Mouse (Mus musculus): ENCODE results near the gene Tmem189.

Tmem189 gene

DNA sequence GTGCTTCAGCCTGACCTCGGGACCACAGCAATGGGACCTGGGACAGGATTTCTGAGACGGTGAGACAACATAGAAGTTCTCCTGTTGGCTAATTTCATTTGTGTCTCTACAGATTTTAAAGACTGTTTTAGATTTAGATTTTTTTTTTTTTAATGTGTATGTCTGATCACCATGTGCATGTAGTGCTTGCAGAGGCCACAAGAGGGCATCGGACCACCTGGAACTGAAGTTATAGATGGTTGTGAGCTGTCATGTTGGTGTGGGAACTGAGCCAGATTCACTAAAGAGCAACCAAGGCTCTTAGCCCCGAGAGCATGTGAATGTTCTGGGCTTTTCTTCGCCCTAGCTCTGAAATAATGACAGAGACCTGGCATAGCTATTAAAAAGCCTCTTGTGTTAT, 9.0 kb downstream of the Tmem189 start:
- DNase-seq (ENCODE audit: low spot score in 2 of 2): peak in 1 of 2 experiments; percentile 57

DNA sequence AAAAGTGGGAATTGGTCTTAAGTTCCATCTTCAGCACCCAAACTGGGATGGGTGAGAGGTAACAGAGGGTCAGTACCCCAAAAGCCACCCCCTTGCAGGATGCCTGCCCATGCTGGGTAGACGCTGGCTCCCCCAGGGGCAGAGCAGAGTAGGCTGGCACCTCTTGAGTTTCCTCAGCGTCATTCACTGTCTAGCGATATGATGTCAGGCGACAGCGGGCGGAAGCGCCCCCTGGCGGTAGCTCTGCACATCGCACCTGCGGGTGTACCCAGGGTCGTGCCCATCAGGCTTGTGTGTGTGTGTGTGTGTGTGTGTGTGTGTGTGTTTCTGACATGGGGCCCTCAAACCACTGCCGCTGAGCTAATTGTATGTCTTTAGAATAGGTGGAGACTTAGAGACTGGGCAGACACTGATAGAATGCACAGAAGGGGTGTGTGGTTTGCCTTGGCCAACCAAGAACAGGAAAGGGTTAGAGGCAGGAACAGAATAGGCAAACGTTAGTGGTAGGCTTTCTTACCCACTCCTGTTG, 9.7 kb downstream of the Tmem189 start:
- DNase-seq (ENCODE audit: low spot score in 2 of 2): peak; percentile 90 to 91

DNA sequence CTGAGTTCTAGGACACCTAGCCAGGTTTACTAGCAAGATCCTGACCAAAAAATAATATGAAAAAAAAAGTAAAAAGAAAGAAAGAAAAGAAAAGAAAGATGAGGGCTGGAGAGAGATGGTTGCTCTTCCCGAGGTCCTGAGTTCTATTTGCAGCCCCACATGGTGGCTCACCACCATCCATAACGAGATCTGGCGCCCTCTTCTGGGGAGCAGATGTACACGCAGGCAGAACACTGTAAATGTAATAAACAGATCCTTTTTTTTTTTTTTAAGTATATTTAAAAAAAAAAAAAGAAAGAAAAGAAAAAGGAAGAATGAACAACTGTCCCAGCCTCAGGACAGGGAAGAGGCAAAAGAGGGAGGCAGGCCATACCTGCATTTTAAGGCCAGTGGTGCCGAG, 11.0 kb downstream of the Tmem189 start:
- no peak for DNase-seq (ENCODE audit: low spot score in 2 of 2)

DNA sequence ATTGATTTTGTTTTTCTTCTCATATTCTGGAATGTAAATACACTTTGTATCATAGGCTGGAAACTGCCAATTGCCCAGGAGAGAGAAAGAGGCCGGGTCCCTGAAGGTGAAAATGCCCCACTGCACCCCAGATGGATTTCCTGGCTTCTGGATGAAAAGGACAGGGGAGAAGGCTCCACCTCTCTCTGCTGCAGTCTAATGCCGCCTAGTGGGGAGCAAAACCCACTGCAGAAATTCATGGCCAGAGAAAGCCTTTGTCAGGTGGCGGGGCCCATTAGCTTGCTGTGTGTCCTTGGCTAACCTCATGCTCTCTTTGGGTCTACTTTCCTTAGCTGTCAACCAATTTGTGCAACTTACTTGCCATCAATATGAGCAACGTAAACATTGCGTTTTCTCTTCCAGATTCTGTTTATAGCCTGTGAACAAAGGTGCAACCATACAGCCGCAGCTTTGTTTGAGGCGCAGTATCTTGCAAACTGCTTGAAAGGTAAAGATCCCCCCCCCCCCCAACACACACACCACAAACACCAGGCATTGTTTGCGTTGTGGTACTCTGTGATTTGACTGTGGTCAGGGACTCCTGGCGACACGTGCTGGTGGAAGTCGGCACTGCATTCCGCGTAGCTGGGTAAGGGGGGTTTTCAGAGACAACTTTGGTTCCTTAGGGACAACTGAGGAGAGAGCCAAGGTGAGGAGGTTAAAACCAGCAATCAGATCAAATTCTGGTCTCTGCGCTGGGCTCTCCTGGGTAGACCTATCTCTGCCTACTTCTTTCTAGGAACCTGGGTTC, 14.3 kb downstream of the Tmem189 start:
- no peak for DNase-seq (ENCODE audit: low spot score in 2 of 2)

DNA sequence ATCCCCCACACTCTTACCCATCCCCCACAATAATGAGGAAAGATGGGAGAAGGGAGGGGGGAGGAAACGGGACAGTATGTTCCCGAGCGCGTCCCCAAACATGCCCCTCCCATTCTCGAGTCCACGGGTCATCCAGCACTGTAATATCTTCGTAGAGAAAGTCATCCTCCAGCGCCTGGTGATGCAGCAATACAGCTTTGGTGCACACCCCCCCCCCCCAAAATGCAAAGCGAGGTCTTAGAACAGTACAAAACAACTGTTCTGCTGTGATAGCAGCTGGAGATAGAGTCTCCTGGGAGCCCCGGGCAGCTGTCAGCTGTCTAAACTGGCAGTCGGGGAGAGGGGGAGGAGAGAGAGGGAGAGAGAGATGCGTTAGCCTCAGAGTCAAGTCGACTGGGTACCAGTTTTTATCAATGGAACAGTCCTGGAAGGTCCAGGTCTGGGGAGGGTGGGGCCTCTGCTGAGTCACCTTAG, 17.4 kb downstream of the Tmem189 start:
- DNase-seq (ENCODE audit: low spot score in 2 of 2): no peak

DNA sequence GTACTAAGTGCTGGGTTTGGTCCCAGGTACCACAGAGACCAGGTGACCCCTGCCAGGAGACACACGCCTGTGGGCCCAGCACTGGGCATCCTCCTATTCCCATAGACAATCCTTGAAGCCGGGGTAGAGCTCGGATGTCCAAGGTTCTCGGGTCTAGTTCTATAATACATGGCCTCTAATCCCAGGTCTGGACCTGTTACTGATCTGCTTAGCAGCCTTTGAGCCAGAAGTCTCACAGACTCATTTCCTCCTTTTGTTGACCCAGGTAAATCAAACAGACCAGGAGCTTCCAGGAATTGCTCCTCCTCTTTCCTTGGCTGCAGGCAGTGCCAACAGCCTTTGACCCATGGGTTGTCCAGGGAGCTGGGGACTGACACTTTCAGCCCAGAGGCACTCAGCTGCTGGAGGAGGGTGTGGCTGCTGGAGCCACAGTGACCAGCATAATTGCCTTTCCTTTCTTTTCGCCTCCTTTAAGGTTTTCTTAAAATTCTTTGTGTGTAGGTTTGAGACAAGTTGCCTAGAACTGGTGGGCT, 18.5 kb downstream of the Tmem189 start:
- no peak for DNase-seq (ENCODE audit: low spot score in 2 of 2)

DNA sequence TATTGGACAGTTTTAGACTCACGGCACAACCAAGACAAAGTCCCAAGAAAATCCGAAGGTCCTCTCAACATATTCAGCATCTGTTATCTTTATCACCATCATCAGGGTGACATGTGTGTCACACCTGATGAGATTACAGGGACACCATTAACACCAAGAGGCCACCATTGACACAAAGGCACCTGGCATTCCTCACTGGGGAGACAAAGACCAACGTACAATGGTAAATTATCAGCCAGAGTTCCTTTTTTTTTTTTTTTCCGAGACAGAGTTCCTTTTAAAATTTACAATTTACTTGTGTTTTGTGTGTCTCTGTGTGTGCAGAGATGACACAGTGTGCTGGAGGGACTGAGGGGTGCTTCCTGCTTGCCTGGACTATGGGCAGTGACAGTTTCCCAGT, 20.2 kb downstream of the Tmem189 start:
- no peak for DNase-seq (ENCODE audit: low spot score in 2 of 2)

DNA sequence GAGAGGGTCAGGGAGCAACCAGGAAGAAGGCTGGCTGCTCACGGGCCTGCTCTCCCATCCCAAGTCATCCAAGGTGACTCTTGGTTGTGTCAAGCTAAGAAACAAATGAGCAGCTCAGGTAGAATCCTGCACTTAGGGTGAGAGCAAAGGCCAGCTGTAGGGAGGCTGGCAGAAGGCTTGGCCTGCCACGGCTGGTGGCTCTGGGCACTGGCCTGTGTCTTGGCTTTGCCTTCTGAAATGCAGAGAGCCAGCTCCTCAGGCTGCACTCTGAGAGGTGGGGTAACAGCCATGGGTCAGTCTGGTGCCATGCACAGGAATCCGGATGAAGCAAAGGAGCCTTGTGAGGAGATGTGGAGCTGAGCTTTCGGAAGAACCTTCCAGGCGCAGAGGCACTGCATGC, 21.2 kb downstream of the Tmem189 start:
- no peak for DNase-seq (ENCODE audit: low spot score in 2 of 2)

DNA sequence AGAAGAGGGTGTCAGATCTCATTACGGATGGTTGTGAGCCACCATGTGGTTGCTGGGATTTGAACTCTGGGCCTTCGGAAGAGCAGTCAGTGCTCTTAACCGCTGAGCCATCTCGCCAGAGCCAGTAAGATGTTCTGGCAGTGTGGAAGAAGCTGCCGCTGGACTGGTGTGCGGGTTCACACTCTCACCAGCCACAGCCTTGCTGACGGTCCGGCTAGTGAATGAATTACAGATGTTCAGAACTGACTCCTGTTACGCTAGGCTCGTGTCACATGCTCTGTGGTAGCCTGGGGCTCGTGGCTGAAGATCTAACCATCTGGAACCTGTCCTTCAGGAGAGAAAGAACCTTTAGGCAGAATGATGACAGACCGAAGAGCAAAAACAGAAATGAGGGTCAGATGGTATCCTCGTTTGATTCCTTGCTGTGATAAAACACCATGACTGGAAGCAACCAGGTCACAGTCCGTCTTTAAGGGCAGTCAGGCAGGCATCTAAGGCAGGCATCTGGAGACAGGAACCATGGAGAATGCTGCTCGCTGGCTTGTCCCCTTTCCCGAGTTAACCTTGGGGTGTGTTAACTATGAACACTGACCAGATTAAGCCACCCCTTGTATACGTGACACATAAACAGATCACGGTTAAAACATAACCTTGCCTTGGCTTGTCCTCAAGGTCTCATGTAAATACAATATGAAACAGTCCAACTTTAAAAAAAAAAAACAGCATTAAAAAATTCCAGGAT, 23.5 kb downstream of the Tmem189 start:
- no peak for DNase-seq (ENCODE audit: low spot score in 2 of 2)

DNA sequence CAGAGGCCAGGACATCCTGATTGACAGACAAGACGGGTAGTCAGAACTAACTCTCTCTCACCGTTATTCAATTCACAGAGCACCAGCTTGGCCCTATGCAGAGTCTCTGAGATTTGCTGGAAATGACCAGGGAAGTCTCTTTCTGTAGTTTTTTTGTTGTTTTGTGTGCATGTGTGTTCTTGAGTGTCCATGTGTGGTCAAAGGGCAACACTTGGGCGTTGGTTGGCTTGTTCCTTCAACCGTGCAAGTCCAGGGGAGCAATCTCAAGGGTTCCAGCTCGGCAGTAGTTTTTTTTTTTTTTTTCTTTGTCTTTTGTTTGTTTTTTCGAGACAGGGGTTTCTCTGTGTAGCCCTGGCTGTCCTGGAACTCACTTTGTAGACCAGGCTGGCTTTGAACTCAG, 26.9 kb downstream of the Tmem189 start:
- DNase-seq (ENCODE audit: low spot score in 2 of 2): no peak

DNA sequence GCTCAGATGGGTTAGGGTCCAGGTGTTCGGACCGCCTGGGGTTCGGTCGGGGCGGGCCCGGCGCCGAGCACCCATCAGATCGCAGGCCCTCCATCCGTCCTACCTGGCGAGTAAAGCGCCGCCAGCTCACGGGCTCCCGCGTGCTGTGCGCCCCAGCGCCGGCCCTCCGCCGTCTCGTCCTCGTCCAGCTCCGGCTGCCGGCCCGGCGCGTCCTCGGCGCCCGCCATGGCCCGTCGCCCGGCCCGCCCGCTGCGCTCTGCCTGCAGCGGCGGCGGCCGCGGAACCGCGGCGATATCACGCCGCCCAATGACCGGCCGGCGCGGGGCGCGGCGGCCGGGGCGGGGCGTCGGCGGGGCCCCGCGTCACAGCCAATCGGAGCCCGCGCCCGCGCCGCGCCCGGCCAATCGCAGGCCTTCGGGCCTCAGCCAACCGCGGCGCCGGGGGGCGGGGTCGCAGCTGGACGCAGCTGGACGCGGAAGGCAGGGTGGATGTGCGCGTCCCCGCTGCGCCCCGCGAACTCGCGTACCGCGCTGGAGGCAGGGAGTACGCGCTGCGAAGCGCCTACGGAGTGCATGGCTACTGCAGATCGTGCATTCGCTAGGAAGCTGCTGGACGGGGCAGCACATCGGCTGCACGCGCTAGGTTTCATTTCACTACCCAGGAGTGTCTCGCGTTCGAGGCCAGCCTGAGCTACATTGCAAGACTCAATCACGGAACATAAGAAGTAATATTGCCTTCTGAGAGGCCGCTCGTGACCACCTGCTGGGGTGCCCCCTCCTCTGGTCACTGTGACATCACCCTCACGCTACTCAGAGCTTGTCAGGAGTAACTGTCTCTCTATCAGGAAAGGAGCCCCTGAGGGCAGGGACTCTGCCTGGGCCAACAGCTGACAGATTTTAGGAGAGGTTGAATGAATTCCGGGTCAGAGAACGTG, 28.1 kb downstream of the Tmem189 start, which contains the start of gene Gm20431:
Gm20431 (minus strand) TSS at position 227 of the 934 bp plus-strand sequence.
- peak; percentile 90 to 96 for DNase-seq (ENCODE audit: low spot score in 2 of 2)

DNA sequence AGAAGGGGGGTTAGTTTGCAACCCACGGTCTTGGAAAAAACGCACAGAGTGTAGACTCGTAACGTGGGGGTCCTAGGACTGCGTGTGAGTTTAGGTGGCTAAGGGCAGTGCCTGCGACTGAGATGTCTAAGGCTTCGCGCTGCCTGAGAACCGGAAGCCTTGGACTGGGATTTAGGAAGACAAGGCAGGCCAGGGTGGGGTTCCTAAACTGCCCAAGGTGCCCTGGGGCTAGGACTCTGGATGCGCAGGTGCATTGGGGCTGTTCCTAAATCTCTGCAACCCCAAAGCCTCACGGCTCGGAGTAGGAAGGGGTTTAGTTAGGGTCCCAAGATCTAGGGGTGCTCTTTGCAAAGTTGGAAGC, 29.0 kb downstream of the Tmem189 start:
- no peak for DNase-seq (ENCODE audit: low spot score in 2 of 2)

DNA sequence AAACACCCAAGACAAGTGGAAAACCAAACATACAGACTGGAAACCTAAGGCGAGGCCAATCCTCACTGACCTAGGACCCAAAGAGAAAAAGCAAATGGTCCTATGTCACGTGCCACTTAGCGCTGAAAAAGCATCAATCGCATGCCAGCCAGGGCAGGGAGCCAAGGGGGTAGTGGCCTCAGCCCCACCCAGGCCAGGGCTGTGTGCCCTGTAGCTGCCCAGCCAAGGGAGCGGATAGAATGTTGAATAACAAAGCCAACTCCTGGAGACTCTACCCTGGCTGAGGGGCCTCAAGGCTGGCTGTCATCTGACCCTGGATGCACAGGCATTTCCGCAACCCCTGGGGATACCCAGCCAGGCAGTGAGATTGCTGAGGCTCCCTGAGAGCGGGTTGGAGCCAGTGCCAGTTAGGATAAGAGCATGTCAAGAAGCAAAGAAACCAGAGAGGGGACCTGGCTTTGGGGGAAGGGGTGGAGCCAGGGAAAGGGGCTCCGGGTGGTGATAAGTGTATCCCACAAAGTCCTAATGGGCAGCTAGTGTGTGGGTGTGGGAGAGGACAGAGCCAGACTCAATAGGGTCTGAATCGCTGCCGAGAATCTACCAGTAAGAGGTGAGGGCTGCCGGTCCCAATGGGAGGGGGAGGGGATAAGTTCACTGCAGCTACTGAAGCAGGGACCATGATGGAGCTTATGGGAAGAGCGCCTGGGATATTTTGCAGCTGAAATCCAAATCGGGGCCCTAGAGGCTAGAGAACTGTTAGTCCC, 29.6 kb downstream of the Tmem189 start:
- DNase-seq (ENCODE audit: low spot score in 2 of 2): peak in 1 of 2 experiments; percentile 45

DNA sequence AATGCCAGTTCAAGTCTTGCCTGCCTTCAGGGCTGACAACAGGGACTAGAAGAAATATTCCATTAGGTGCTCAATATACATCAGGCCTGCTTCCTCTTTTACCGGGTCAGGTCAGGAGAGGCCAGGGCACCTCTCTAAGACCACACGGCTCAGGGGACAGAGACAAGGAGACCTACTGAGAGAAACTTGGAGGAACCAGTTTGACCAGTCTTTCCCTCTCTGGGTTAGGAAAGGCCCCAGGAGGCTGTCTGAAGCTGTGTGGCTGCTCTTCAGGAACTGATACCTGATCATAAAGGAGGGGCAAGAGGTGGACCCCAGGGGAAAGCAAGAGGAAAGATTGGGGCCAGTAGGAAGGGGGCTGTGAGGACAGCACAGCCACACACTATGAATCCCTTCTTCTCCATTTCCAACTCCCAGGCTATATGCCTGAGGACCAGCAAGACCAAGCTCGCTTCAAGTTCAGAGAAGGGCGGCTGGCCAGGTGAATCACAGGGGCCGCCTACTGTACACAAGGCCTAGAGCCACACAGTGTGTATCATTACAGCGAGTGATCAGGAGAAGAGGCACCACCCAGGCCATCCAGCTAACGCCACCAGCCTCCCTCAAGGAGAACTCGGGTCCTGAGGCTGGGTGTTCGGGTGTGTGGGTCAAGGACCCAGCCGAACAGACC, 30.3 kb downstream of the Tmem189 start:
- DNase-seq (ENCODE audit: low spot score in 2 of 2): no peak

DNA sequence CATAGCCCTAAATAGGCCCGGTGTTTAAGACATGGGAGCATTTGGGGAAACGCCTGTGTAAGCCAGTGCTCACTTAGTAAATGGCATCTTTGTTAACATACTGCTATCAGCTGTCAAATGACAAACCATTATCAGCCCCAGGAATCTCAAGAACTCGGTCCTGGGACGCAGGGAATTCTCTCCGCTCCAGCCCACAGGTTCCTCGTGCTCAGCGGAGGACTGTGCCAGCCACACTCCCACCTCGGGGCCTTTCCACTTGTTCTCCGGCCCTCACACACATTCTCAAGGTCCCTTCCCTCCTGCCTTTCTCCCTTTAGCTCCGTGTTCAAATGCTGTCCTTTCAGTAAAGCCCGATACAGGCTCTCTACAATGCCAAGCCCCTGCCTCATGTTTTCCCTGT, 30.9 kb downstream of the Tmem189 start:
- no peak for DNase-seq (ENCODE audit: low spot score in 2 of 2)

DNA sequence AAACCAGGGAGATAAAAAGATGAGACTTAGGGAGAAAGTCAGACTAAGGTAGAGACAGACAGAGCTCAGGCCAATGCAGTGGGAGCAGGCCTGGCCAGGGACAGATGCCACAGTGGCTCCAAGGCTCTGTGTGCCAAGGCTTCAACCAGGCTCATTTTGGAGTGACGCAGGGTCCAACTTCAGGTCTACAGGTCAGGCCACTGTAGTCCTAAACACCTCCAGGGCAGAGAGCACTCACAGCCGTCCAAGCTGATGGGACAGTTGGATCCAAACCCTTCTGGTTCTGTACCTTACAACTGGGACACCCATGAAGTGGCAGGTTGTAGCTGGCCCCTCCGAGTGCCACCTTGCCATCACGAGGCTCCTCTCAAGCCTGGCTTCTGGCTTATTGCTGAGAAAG, 31.6 kb downstream of the Tmem189 start:
- no peak for DNase-seq (ENCODE audit: low spot score in 2 of 2)

DNA sequence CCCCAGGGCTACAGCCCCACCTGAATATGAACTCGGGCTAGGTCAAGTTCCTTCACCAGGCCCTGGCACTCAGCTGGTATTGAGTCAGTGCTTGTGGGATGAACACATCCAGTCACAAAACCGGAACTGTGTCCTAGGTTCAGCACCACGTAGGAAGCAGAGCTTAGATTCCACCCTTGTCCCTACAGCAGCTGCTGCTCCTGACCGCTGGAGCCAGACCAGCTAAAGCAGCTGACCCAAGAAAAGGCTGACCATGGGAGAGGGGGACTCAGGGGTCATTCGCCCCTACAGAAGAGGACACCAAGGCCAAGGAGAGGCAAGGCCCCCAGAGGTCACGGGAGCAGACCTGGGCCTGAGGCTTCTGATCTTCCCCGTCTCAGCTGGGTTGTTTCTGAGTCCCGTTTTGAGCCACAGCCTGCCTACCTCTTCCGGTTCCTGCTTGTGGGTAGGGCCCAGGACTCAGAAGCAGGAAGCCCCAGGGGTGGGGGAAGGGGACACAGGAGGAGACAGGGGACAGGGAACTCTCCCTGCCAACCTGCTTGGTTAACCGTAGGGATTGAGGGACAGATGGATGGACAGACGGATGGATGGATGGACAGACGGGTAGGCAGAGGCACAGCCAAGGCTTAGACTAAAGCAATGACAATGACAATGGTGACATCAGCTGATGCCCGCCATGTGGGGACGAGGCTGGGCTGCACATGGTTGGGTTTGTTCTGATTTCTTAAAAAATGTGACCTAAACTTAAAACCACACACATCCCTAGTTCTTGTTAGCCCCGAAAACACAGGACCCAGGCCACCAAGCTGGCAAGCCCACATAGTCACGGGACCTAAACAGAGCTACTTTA, 32.8 kb downstream of the Tmem189 start:
- DNase-seq (ENCODE audit: low spot score in 2 of 2): no peak

DNA sequence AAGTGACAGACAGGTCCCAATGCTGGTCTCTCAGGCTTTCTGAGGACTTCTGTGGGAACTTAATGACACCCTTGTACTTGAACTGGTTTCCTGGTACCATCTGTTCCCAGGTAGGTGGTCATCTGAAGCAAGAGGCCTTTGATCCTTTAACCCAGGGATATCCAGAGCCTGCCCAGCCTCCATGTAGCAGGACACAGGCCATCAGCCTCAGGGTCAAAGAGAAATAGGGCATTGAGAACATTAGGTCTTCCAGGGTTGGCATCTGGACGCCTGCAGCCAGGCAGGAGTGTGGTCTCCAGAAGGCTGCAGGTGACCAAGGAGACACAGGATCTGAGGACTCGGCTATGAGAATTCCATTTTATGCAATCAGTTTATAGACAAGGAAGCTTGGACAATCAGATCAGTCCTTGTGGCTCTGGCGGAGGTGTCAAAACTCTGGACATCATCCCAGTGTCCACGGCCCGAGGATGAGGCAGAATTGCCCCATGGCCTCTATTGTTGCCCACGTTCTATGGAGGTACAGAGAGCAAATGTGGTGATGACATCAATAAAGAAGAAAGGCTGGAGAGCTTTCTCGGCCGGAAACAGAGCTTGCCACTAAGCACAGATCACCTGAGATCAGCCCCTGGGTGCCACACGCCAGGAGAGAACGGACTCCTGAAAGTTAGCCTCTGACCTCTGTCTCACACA, 34.6 kb downstream of the Tmem189 start:
- DNase-seq (ENCODE audit: low spot score in 2 of 2): no peak

DNA sequence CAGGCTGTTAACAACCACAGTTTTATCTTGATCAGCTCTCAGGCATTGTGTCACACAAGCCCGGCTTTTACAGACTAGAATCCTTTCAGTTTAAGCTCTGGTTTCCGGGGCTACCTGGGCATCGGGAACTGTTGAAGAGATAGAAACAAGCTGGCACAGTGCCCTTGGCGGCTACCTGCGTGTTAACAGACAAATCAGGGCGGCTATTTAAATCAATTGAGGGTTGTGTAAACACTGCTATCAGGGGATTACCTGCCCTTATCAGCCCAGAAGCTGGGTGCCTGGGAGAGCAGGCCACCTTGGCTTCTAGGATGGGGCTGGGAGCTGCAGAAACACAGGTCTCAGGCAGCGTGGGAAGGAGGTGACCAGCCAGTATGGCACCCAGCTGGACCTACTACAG, 36.9 kb downstream of the Tmem189 start:
- DNase-seq (ENCODE audit: low spot score in 2 of 2): no peak

Data from cerebellum, postnatal 4 days (tissue).